Mouse (Mus musculus): ENCODE data around the gene Dnajc25. TPM values are rescaled to one million over a fixed set of nuclear protein-coding genes. Genes with fewer than 3 reads are reported as not detected.

The Dnajc25 gene
- polyA plus RNA-seq (2015; fragmentation: Nextera tagmentation; extraction: Ambion mirVana) = 7.7 and 8.0 TPM in 2 replicates

- no peaks in the 10 kb centered on the region for H3K36me3 ChIP-seq
- ATAC-seq (ENCODE audit: low read depth) (no peak), DNase-seq (no peak)
- no peak within 1 kb of the TSS for H3K9ac ChIP-seq
- no peak within 1 kb of the TSS for H3K27ac ChIP-seq
- H3K4me1 ChIP-seq (replicated peaks) = peaks cover 75% of the 10 kb centered on the region
- H3K4me3 ChIP-seq (replicated peaks) = no peak within 1 kb of the TSS
- H3K27me3 ChIP-seq = no peaks in the 10 kb centered on the region
- 36% methylated on average over 4 of the region's 4 CpGs for WGBS (ENCODE audit: insufficient replicate concordance)
- no peak within 1 kb of the TSS for H3K4me2 ChIP-seq
- no peaks in the 10 kb centered on the region for H3K9me3 ChIP-seq (replicated peaks)
These were observed at the start of gene Dnajc25 for GRCm38 (mm10) chr4:58994762-58995161. TSS of gene Dnajc25 (plus strand) at chr4:58995062.

DNA sequence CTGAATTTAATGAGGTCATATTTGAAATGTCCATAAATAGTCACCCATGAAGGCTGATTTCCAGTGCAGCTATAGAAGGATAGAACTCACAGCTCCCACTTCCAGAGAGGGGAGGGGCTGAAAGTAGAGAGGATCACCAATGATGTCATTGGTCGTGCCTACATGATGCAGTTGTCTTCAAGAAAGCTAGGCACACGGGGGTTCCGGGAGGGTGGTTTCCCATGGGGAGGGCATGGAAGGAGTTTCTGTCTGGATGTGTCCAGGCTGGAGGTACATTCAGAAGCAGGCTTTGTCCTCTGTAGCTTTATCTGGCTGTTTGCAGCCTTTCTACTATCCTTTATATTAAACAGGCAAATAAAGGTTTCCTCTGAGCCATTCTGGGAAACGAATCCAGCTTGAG lies 46.5 kb upstream of the Dnajc25 start:
- H3K4me2 ChIP-seq = no peak overlapping the region
- no peak overlapping the region for H3K4me3 ChIP-seq (replicated peaks)
- H3K4me1 ChIP-seq (replicated peaks) = peaks cover 7% of the 10 kb centered on the region; the same call in 1 of the 2 replicates
- no peaks in the 10 kb centered on the region for H3K9me3 ChIP-seq (replicated peaks)
- no peak overlapping the region for H3K27ac ChIP-seq
- DNase-seq (no peak), ATAC-seq (ENCODE audit: low read depth) (no peak)
- no peaks in the 10 kb centered on the region for H3K36me3 ChIP-seq
- no peak overlapping the region for H3K9ac ChIP-seq
- peaks cover 30% of the 10 kb centered on the region for H3K27me3 ChIP-seq
- WGBS (ENCODE audit: insufficient replicate concordance) = 64% methylated on average over 4 of the region's 4 CpGs

GRCm38 (mm10) chr4:58952630-58953029 lies 42.2 kb upstream of the Dnajc25 start:
- 82% methylated on average over 11 of the region's 11 CpGs for WGBS (ENCODE audit: insufficient replicate concordance)
- no peak for ATAC-seq (ENCODE audit: low read depth)
- no peaks in the 10 kb centered on the region for H3K27me3 ChIP-seq
- H3K4me3 ChIP-seq (replicated peaks) = no peak overlapping the region
- H3K9ac ChIP-seq = no peak overlapping the region
- H3K4me1 ChIP-seq (replicated peaks) = no peaks in the 10 kb centered on the region
- no peak overlapping the region for H3K27ac ChIP-seq
- no peak overlapping the region for H3K4me2 ChIP-seq
- DNase-seq = no peak
- no peaks in the 10 kb centered on the region for H3K9me3 ChIP-seq (replicated peaks)
- H3K36me3 ChIP-seq = no peaks in the 10 kb centered on the region

GRCm38 (mm10) chr4:58961719-58962118 lies 33.1 kb upstream of the Dnajc25 start:
- no peaks in the 10 kb centered on the region for H3K27me3 ChIP-seq
- no peaks in the 10 kb centered on the region for H3K36me3 ChIP-seq
- no peaks in the 10 kb centered on the region for H3K9me3 ChIP-seq (replicated peaks)
- DNase-seq = no peak
- no peak overlapping the region for H3K4me3 ChIP-seq (replicated peaks)
- WGBS (ENCODE audit: insufficient replicate concordance) = 75% methylated on average over 15 of the region's 15 CpGs
- H3K9ac ChIP-seq = no peak overlapping the region
- no peak for ATAC-seq (ENCODE audit: low read depth)
- H3K4me2 ChIP-seq = no peak overlapping the region
- no peaks in the 10 kb centered on the region for H3K4me1 ChIP-seq (replicated peaks)
- H3K27ac ChIP-seq = no peak overlapping the region

- no peak overlapping the region for H3K4me3 ChIP-seq (replicated peaks)
- no peak overlapping the region for H3K4me2 ChIP-seq
- ATAC-seq (ENCODE audit: low read depth) = no peak
- H3K9ac ChIP-seq = no peak overlapping the region
- no peaks in the 10 kb centered on the region for H3K9me3 ChIP-seq (replicated peaks)
- no peaks in the 10 kb centered on the region for H3K27me3 ChIP-seq
- DNase-seq = no peak
- 71% methylated on average over 4 of the region's 4 CpGs for WGBS (ENCODE audit: insufficient replicate concordance)
- no peak overlapping the region for H3K27ac ChIP-seq
- H3K4me1 ChIP-seq (replicated peaks) = no peaks in the 10 kb centered on the region
- H3K36me3 ChIP-seq = no peaks in the 10 kb centered on the region
These were observed 31.6 kb upstream of the Dnajc25 start for GRCm38 (mm10) chr4:58963271-58963670.

DNA sequence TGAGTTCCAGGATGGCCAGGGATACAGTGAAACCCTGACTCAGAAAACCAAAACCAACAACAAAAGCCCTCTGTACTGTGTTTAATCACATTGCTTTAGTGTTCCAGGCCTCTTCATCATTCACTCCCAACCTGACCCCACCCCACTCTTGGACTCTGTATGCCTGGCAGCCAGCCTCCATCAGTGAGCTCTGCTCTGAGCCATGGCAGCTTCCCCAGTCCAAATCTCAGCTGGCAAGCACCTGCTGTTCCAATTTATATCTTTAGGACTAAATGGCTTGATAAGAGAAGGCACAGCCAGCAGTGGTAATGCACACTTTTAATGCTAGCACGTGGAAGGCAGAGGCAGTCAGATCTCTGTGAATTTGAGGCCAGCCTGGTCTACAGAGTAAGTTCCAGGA lies 29.7 kb upstream of the Dnajc25 start:
- Histone ChIP-seq H3K27me3 (no peaks in the 10 kb centered on the region), H3K4me2 (no peak overlapping the region), H3K4me3 (replicated peaks) (no peak overlapping the region), H3K9me3 (replicated peaks) (no peaks in the 10 kb centered on the region), H3K36me3 (no peaks in the 10 kb centered on the region), H3K9ac (no peak overlapping the region), H3K4me1 (replicated peaks) (peaks cover 8% of the 10 kb centered on the region), H3K27ac (no peak overlapping the region)
- ATAC-seq (ENCODE audit: low read depth) (no peak), DNase-seq (no peak)
- WGBS (ENCODE audit: insufficient replicate concordance) = 64% methylated on average over 1 of the region's 1 CpGs

DNA sequence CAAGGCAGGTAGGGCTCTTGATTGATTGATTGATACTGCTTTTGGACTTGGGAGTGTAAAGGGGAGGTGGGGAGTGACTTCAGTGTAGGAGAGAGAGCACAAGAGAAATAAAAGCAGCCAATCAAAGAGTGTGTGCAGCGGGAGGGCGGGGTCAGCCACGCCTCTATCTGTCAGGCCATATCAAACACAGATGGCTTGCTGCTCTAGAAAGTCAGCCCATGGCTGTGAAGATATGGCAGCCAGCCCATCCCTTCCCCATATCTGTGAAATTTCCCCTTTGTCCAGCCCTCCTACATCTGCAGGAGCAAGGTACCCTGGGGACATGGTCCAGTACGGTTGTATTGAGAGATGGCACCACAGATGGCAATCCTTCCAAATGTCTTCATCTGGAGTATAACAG lies 24.2 kb upstream of the Dnajc25 start:
- Histone ChIP-seq H3K4me1 (replicated peaks) (peaks cover 28% of the 10 kb centered on the region), H3K36me3 (peaks cover 11% of the 10 kb centered on the region), H3K9me3 (replicated peaks) (no peaks in the 10 kb centered on the region), H3K9ac (no peak overlapping the region), H3K27me3 (no peaks in the 10 kb centered on the region), H3K27ac (peak overlapping the region; percentile 32), H3K4me3 (replicated peaks) (no peak overlapping the region), H3K4me2 (peak overlapping the region; percentile 44)
- peak; percentile 97 for ATAC-seq (ENCODE audit: low read depth)
- WGBS (ENCODE audit: insufficient replicate concordance) = 23% methylated on average over 4 of the region's 4 CpGs
- peak; percentile 74 for DNase-seq

- Histone ChIP-seq H3K4me1 (replicated peaks) (peaks cover 13% of the 10 kb centered on the region), H3K27ac (no peak overlapping the region), H3K4me2 (no peak overlapping the region), H3K9me3 (replicated peaks) (no peaks in the 10 kb centered on the region), H3K4me3 (replicated peaks) (no peak overlapping the region), H3K36me3 (peaks cover 12% of the 10 kb centered on the region), H3K9ac (no peak overlapping the region), H3K27me3 (no peaks in the 10 kb centered on the region)
- no peak for DNase-seq
- no peak for ATAC-seq (ENCODE audit: low read depth)
- 76% methylated on average over 5 of the region's 5 CpGs for WGBS (ENCODE audit: insufficient replicate concordance)
These were observed 19.2 kb upstream of the Dnajc25 start for GRCm38 (mm10) chr4:58975711-58976110.

DNA sequence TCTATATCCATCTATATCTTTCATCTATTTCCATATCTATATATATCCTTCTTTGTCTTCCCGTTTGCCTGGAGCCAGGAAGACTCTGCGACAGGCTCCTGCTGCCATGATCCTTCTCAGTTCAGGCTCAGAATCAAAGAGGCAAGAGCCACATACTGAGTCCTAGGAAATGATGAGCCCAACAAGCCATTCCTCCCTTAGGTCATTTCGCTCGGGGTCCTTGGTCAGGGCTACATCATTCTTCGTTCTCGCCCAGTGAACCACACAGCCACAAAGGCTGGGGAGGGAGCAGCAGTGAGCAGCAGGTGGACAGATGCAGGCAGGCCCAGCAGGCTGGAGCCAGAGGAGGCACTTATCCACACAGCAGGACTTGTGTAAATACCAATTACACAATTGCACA lies 13.4 kb upstream of the Dnajc25 start:
- Histone ChIP-seq H3K9me3 (replicated peaks) (no peaks in the 10 kb centered on the region), H3K4me3 (replicated peaks) (no peak overlapping the region), H3K4me2 (no peak overlapping the region), H3K9ac (no peak overlapping the region), H3K27ac (no peak overlapping the region), H3K27me3 (no peaks in the 10 kb centered on the region), H3K4me1 (replicated peaks) (peaks cover 20% of the 10 kb centered on the region), H3K36me3 (peaks cover 7% of the 10 kb centered on the region; the same call in 1 of the 2 replicates)
- ATAC-seq (ENCODE audit: low read depth) (no peak), DNase-seq (no peak)
- 79% methylated on average over 6 of the region's 6 CpGs for WGBS (ENCODE audit: insufficient replicate concordance)

DNA sequence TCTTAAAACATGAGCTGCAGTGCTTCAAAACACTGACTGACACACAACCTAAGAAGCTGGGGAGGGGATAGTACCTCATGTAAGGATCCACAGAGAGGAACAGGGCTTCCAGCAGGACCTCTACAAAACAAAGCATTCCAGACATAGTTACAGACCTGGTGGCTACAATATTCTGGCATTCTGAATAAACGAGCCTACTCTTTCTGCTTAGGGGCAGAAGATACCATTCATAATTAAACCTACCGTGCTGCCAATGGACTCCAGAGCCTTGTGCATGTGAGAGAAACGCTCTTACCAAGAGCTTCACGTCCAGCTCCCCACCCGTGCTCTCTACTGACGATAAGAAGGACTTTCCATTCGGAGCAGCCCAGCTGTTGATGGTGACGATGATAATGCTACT lies 12.1 kb upstream of the Dnajc25 start:
- Histone ChIP-seq H3K9ac (no peak overlapping the region), H3K36me3 (peaks cover 7% of the 10 kb centered on the region; the same call in 1 of the 2 replicates), H3K27me3 (no peaks in the 10 kb centered on the region), H3K4me1 (replicated peaks) (peaks cover 33% of the 10 kb centered on the region), H3K4me3 (replicated peaks) (no peak overlapping the region), H3K27ac (no peak overlapping the region), H3K9me3 (replicated peaks) (no peaks in the 10 kb centered on the region), H3K4me2 (no peak overlapping the region)
- 80% methylated on average over 8 of the region's 8 CpGs for WGBS (ENCODE audit: insufficient replicate concordance)
- ATAC-seq (ENCODE audit: low read depth) = no peak
- no peak for DNase-seq

- Histone ChIP-seq H3K9ac (no peak overlapping the region), H3K36me3 (peaks cover 7% of the 10 kb centered on the region; the same call in 1 of the 2 replicates), H3K27ac (peak overlapping the region; percentile 11; the same call in 1 of the 2 replicates), H3K27me3 (no peaks in the 10 kb centered on the region), H3K4me3 (replicated peaks) (no peak overlapping the region; the same call in 1 of the 2 replicates), H3K4me2 (peak overlapping the region; percentile 39), H3K9me3 (replicated peaks) (no peaks in the 10 kb centered on the region), H3K4me1 (replicated peaks) (peaks cover 52% of the 10 kb centered on the region)
- ATAC-seq (ENCODE audit: low read depth) (peak; percentile 62), DNase-seq (peak; percentile 62)
- WGBS (ENCODE audit: insufficient replicate concordance) = 6% methylated on average over 7 of the region's 7 CpGs
These were observed 9.7 kb upstream of the Dnajc25 start for GRCm38 (mm10) chr4:58985157-58985648.

DNA sequence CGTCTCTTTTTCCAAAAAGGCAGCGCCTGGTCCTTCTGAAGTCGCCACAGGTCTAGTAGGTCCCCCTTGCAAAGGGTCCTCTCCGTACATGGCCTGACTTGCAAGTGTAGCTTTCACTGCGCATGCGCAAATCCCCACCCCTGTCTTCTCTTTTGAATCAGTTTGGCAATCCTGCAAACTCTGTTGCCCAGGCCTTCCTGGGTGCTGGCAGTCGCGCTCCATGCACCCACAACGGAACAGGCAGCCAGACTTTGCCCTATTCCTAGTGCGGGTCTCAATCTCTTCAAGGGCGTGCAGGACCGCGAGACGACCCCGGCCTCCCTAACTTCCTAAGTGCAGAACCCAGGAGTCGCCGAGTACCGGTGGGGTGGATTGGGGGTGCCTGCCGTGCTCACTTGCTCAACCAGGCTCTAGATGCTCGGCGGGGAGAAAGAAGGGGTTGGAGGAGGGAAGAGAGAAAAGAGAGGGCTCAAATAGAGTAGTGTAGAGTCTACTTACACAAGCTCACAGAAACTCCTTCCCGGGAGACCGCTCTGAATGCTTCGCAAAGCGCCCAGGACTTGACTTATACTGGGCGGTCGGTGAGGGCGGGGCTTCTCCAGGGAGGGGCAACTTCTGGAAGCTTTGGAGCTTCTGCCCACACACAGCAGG lies 8.2 kb upstream of the Dnajc25 start, which contains the start of gene Ptgr1:
Ptgr1 (minus strand) TSS at position 580 of the 651 bp plus-strand sequence.
- Histone ChIP-seq H3K36me3 (0 out of 2 replicates have a peak, but pooled peaks cover 3% of the 10 kb centered on the region), H3K27me3 (no peaks in the 10 kb centered on the region), H3K9ac (peak within 1 kb of the TSS; percentile 69), H3K4me3 (replicated peaks) (peak within 1 kb of the TSS; percentile 72), H3K9me3 (replicated peaks) (no peaks in the 10 kb centered on the region), H3K27ac (peak within 1 kb of the TSS; percentile 67), H3K4me2 (peak within 1 kb of the TSS; percentile 94), H3K4me1 (replicated peaks) (peaks cover 67% of the 10 kb centered on the region)
- peak; percentile 75 for ATAC-seq (ENCODE audit: low read depth)
- peak; percentile 74 for DNase-seq
- WGBS (ENCODE audit: insufficient replicate concordance) = under 1% methylated on average over 28 of the region's 28 CpGs

Measured in liver, embryonic 13.5 days (tissue).